Mouse (Mus musculus) cerebellum, adult 2 months (tissue): ENCODE data around the gene Pknox2.

ENCODE experiments used
- CTCF ChIP-seq: fragments of 200-500 bp; IDR thresholded peaks from 2 replicates; pipeline ENCODE4 v1.5.1; 2011; ENCODE audit warnings: low read depth, mild to moderate bottlenecking, control low read depth, low read length, moderate library complexity, borderline replicate concordance; ENCODE audit not compliant: insufficient read depth
- POLR2A ChIP-seq: fragments of 200-500 bp; IDR thresholded peaks from 2 replicates; pipeline ENCODE4 v1.6.1; 2011; ENCODE audit warnings: low read length, control low read depth, borderline replicate concordance; ENCODE audit not compliant: insufficient read depth

DNA sequence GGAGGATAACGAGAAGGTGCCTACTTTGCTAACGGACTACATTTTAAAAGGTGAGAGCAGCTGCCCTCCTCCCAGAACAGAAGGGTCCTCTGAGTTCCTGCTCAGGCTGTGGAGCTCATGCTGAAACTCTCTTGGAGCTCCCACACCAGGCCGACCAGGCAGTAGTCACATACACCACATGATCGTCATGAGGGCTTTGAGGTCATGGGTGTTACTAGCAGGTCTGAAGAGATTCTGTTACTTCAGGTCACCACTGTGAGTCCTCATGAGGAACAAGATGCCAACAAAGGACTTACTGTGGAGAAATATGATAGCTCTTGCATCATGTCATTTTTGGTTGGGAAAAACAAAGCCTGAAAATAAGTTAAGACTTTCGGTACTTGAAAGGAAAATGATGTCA, 270.9 kb downstream of the Pknox2 start:
- TF ChIP-seq CTCF: no peak
- TF ChIP-seq POLR2A: no peak
